Mouse (Mus musculus) kidney, adult 9 months (tissue): ENCODE results near the gene Gas7.

Experiments
- DNase-seq: peaks from one replicate; pipeline ENCODE4 v3.0.0; 2022

Gene Gas7

GRCm38 (mm10) chr11:67536413-67536812 is 81.2 kb downstream of the Gas7 start:
- DNase-seq: no peak

- no peak for DNase-seq
These were observed 82.1 kb downstream of the Gas7 start for GRCm38 (mm10) chr11:67537353-67537752.

GRCm38 (mm10) chr11:67538557-67538956 is 83.3 kb downstream of the Gas7 start:
- DNase-seq: no peak

DNA sequence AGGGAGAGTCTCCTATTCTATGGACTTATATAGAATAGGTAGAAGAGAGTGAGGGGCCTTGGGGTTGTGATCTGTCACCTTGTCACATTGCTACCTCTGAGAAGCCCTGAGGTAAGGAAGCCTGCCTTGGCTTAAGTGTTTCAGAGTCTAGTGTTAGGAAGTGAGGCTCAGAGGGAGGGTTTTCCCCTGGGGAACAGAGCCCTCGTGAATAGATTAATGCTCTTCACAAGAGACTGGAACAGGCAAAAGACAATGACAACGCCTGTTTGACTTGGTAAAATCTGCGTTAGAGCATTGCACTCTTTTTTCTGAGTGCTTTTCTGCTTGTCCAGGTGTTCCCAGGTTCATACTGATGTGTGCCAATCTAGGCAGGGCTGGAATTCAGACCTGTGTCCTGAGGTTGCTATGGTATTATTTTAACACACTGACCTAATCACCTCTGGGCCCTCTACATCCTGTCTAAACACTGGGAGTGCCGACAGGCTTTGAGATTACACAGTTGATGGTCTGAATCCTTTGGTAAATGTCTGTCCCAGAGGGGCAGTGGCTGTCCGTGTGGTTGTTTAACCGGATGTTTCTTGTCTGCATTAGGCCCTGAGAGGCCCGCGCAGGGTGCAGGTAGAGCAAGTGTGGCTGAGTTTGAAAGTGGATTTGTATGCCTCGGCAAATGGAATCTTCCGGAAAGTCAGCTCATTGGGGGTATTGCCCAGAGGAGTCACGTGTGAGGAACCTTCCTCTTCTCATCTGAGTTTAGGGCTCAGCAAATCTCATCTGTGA is 89.6 kb downstream of the Gas7 start:
- no peak for DNase-seq

GRCm38 (mm10) chr11:67546582-67546981 is 91.3 kb downstream of the Gas7 start:
- DNase-seq: no peak

GRCm38 (mm10) chr11:67549306-67549705 is 94.1 kb downstream of the Gas7 start:
- no peak for DNase-seq

DNA sequence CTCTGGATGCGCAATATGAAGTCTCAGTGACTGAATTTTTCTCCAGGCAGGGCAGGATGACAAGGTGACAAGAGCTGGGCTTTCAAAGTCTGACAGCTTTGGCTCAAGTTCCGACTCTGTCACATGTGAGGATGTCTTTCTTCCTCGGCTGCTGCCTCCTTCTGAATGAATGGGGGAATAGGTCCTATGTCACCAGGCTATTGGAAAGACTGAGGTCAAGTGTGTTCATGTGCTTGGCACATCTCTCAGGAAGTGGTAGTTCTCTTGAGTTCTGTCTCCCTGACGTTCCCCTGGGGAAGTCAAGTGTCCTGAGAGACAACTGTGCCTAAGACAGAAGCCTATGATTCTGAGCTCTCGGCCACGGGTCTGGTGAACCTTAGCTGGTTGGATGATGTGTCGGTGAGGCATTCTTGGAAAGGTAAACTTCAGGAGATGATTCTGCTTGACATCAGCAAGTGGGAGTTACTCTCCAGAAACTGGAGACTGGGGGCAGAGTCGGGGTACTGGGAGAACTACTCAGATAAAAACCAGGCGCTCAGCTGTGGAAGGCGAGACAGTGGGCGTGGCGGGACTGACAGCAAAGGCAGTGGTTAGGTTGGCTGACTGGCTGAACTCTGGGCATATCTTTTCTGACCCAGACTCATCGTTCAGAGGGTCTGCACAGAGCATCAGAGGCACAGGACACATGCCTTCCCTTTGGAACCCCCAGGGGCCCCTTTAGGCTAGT is 94.7 kb downstream of the Gas7 start:
- DNase-seq: no peak

GRCm38 (mm10) chr11:67552400-67552799 is 97.2 kb downstream of the Gas7 start:
- DNase-seq: no peak

DNA sequence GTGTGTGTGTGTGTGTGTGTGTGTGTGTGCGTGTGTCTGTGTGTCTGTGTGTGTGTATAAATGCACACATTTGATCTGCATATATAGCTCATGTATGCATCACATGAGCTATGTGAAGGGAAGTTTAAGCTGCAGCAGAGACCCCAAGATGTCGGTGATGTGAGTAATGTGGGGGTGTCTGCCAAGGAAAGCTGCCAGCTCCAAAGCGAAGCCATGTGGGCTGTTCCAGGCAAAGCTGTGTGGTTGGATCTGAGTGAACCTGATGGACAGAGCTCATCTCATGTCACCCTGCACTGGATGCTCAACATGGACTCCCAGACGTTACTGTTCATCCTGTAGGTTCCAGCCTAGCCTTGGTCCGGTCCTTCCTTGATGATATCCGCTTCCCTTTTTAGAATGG is 99.0 kb downstream of the Gas7 start:
- DNase-seq: no peak

DNA sequence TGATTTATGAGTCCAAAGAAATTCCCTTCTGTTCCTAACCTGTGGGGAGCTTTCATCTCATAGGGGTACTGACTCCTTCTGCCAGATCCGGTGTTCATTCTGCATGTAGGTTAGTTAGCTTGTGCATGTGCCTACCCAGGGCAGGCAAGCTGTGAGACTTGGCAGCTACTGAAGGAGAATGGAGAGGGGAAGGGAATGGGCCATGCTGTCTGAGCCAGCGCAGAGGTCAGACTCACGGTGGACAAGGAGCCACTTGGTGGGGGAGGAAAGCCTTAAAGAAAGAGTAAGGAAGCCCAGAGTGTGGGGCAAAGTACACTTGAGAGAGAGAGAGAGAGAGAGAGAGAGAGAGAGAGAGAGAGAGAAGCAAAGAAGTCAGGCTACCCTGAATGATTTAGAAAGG is 101.1 kb downstream of the Gas7 start:
- DNase-seq: peak; percentile 36

- no peak for DNase-seq
These were observed 103.7 kb downstream of the Gas7 start for GRCm38 (mm10) chr11:67558772-67559448.

DNA sequence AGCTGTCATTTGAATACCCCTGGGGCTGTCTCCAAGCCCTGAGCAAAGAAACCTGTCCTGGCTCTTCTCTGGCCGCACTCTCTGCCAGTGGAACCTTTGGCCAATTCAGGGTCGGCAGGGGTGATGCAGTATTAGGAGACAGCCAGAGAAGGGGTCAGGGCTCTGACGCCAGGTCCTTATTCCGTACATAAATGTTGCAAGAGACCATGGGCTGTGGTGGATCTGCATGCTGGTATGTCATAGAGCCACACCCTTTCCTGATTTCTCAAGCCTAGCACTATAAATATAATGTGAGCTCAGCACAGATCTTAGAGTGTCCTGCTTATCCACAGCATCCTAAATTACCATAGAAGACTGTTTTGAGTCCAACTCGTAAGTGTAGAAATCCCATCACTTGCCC is 104.3 kb downstream of the Gas7 start:
- DNase-seq: no peak

GRCm38 (mm10) chr11:67561631-67562030 is 106.4 kb downstream of the Gas7 start:
- DNase-seq: no peak

GRCm38 (mm10) chr11:67563141-67563540 is 107.9 kb downstream of the Gas7 start:
- DNase-seq: no peak

DNA sequence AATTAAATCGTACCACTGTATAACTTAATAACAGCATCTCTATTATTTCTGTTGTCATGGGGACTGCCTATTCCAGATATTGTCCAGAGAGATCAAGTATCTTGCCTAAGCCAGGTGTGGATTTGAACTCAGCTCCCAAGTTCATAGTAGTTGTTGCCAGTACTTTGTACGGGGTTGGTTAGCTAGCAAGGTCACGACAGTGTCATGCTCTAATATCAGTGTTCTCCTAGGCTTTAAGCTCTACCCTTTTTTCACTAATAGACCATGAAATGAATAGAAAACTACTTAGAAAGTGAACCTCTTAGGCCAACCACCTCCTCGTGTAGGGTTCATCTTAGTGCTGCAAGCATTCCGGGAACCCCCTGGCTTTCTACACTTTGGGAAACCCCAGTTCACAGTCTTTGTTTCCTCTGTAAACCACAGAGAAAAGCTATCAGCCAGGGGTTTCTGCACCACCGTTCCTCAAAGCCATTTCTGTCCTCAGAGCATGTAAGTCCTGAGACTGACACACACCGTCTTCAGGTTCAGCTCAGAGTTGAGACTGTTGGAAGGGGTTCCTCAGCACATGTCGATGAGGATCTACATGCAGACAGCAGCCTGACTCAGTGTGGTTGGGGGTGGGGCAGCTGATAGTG is 108.9 kb downstream of the Gas7 start:
- DNase-seq: no peak

- DNase-seq: no peak
These were observed 110.3 kb downstream of the Gas7 start for GRCm38 (mm10) chr11:67565512-67565911.

DNA sequence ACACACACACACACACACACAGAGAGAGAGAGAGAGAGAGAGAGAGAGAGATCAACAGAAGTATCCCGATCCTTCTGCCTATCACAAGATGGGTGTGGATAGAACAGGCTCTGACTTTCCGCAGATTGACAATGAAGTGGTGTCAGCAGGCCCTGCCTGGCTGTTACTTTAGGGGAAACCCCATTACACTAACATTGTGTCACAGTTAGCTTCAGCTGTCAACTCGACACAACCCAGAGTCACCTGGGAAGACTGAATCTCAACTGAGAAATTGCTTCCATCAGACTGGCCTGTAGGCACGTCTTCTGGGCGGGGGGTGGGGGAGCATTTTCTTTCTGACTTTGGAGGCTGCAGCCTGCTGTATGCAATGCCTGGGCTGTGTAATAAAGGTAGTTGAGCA is 111.5 kb downstream of the Gas7 start:
- DNase-seq: no peak

DNA sequence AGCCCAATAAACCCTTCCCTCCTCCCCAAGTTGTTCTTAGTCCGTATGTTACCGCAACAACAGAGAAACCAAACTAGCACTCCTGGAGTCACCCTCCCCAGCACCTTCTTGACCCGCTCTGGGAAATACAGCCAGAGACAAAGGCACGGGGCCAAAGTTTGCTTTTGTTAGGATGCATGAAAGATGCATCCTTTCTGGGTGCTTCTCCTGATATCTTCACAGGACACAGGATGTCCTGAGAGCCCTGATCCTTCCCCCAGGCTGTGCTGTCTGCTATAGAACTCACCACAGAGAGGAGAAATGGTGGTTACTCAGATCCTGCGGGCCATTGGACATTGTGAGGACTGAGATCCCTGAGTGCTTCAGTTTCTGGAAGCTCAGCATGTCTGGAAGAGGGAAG is 111.9 kb downstream of the Gas7 start:
- no peak for DNase-seq

DNA sequence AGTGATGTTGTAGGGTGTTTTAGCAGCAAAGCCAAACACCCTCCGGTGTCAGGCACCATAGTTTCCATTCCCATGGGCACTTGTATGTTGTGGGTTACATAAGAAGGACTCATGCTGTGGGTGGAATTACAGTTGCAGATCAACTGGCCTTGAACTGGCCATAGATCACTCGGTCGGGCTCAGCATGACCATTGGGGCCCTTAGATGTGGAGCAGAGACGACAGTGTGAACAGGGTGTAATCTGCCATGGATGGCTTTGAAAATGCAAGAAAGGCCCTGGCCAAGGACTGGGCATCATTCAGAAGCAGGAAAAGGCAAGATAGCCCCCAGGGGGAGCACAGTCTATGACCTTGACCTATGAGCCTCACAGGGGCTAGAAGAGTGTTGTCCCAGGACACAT is 112.8 kb downstream of the Gas7 start:
- DNase-seq: no peak

- no peak for DNase-seq
These were observed 113.6 kb downstream of the Gas7 start for GRCm38 (mm10) chr11:67568815-67569214.

DNA sequence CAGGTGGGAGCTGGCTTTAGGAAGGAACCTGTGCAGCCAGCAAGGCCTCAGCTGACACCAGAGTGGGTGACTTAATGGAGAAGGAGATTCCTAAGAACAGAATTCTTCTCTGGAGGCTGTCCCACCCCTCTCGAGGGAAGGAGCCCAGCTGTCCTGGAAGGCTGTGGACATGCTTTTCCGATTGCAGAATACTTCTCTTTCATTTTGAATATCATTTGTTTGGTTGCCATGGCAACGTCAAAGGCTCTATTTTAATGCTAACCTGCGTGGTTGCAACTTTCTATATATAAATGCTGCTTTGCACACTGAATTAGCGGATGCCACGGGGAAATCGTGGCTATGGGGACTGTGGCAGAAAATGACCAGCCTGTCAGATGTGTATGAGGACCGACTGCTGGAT is 115.7 kb downstream of the Gas7 start:
- DNase-seq: no peak

DNA sequence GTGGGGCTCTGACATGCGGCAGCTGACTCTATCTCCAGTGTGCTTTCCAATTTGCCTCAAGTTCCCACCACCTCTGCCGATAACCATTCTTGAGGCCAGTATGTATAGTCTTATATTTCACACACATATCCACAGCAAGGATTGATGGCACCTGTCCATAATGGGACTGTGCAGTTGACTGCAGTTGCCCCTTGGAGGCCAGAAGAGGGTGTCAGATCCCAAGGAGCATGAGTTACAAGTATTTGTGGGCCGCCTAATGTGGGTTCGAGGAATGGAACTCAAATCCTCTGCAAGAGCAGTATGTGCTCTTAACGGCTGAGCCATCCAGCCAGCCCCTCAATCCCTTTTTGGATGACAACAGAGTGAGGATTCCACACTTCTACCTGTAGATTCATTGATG is 119.1 kb downstream of the Gas7 start:
- DNase-seq: no peak

- DNase-seq: no peak
These were observed 122.2 kb downstream of the Gas7 start for GRCm38 (mm10) chr11:67577472-67577871.

DNA sequence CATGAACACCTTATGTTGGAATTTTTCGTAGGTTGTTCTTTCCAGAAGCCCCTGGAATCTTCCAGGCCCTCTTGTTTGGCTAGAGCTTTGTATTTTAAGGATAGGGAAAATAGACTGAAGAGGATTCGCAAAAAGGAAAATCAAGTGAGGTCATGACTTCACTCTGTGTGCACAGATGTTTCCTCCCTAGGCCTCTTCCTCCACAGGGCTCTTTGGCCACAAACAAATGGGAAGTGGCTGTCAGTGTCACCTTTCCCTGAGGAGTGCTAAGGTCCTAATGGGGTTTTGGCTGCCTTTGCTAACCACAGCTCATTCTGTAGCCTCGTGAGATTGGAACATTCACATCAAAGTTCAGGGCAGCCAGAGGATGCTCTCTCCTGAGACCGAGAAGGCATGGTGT is 122.8 kb downstream of the Gas7 start:
- DNase-seq: peak; percentile 26
